Mouse (Mus musculus): ENCODE results near the gene Barx2. TPM values are rescaled to one million over a fixed set of nuclear protein-coding genes. Genes with fewer than 3 reads are reported as not detected.

Barx2 gene
- polyA plus RNA-seq, 1 experiment: 12.5 TPM

DNA sequence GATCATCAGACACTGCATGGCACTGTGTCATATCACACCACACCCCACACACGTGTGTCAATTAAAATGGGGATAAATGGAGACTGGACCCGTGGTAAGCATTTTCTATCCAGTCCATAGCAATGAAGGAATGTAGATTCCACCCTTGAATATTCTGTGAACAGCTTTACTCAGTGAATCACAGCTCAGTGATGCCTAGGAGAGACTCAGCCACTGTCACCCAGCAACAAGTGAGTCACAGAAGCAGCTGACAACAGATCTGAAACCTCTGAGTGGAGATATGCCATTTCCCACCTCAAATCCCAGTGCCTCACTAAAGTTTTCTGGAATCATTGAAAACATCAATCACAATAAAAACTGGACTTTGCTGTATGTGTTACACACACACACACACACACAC lies 11.5 kb downstream of the Barx2 start:
- DNase-seq (ENCODE audit: low read depth, low spot score): no peak
- 89% methylated on average over 2 of the region's 2 CpGs for WGBS

DNA sequence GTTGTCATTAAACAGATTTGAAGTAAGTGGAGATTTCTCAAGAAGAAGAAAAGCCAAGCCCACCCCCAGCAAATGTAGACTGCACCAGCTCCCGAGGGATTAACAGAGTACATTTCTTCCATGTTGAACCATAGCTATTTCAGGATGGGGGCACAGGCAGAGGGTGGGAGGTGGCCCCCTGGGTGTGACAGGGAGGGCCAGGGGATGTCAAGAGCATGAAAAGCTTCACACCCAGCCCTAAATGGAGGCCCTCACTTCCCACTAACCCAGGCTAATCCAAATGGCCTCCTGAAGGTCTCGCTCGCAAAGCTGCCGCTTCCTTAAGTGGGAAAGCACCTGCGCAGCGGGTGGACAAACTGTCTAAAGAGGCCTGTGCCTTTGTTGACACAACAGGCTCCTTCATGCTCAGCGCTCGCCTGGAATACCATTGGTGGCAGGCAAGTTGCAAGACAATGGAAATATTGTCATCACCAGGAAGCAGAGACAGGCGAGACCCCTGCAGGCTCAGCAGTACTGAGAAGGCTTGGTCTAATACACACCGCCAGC lies 18.4 kb downstream of the Barx2 start:
- DNase-seq (ENCODE audit: low read depth, low spot score): no peak
- WGBS: 28% methylated on average over 10 of the region's 10 CpGs

DNA sequence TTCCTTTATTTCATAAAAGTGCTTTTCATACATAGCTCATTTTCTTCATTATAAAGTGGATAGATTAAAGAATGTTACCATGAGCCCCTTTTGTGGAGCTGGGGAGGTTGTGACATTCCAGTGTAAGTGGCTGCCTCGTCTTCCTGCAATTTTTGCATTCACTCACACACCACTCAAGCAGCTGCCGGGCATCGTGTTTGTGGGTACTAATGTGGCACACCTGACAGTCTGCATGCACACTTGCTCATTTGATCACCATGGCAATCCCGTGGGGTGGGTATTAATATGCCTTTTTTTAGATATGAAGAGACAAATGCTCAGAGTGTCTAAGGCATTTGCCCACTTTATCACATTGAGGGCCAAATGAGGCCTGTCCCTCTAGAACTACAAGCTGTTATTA lies 24.9 kb downstream of the Barx2 start:
- no peak for DNase-seq (ENCODE audit: low read depth, low spot score)
- 84% methylated on average over 4 of the region's 4 CpGs for WGBS

- WGBS: 65% methylated on average over 3 of the region's 3 CpGs
- no peak for DNase-seq (ENCODE audit: low read depth, low spot score)
Measured at GRCm38 (mm10) chr9:31886258-31886657, 27.0 kb downstream of the Barx2 start.

GRCm38 (mm10) chr9:31882376-31882775 lies 30.9 kb downstream of the Barx2 start:
- DNase-seq (ENCODE audit: low read depth, low spot score): no peak
- 92% methylated on average over 2 of the region's 2 CpGs for WGBS

DNA sequence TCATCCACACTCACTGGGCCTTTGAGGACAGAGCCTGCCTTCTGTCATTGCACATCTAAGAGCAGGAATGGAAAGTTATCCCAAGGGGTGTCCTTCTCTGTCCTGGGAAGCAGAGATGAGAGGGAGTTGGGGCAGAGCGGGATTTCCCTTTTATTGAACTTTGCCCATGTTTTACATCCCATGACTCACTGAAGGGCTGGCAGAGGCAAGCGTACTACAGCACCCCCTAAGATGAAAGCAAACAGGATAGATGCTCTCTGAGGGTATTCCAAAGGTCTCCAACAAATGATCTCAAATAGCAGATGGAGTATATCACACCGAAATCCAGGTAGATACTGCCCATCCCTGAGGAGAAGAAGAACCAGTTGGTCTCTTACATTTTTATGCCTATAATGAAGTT lies 37.7 kb downstream of the Barx2 start:
- WGBS: 28% methylated on average over 3 of the region's 3 CpGs

DNA sequence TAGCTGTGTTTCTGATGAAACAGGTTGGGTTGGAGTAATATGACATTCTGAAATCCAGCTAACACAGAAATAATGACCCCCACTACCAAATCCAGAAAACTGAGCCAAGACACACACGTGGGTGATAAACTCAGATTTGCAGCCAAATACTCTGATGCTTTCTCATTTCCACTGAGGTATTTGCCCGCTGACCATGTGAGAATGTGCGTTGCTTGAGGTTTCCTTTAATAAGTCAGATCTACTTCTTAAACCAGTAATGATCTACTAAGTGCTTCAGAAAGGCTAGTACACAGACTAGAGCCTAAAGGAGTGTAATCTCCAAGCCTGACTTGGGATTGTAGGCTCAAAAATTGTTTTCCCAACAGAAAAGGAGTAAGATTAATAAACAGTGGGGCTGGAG lies 39.0 kb downstream of the Barx2 start:
- DNase-seq (ENCODE audit: low read depth, low spot score): no peak
- WGBS: 88% methylated on average over 3 of the region's 3 CpGs

More for the DNA sequence above, 37.7 kb downstream of the Barx2 start:
- peak; percentile 47 for DNase-seq (ENCODE audit: low read depth, low spot score)

GRCm38 (mm10) chr9:31871410-31871809 lies 41.9 kb downstream of the Barx2 start:
- DNase-seq (ENCODE audit: low read depth, low spot score): no peak
- 20% methylated on average over 4 of the region's 4 CpGs for WGBS

DNA sequence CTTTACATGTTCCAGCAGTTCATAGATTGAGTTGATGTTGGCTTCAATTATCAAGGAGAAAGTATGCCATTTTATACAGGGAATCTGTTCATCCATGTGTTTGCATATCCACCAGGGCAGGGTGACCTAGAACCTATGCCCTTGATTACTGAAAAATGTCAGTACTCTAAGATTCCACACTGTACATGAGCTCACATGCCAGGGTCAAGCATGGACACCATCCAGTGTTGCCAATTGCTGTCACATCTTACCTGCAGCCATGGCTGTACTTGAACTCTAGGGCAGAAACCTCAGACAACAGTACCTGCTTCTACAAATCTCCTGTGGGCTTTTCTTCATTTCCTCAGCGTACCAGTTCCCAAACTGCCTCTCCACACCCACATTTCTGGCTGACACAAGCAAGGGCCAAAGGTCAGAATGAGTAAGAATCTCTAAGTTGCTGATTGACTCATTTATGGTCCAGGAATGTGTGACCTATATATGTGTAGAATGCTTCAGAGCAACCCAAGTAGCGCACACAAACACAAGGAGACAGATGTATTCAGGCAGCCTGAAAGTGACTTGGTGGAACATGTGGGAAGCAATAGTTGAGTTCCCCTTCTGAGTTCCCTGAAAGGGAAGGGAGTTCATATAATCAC lies 44.3 kb downstream of the Barx2 start:
- WGBS: 25% methylated on average over 2 of the region's 2 CpGs
- peak; percentile 95 for DNase-seq (ENCODE audit: low read depth, low spot score)

GRCm38 (mm10) chr9:31863830-31864229 lies 49.4 kb downstream of the Barx2 start:
- DNase-seq (ENCODE audit: low read depth, low spot score): no peak
- 46% methylated on average over 6 of the region's 6 CpGs for WGBS

DNA sequence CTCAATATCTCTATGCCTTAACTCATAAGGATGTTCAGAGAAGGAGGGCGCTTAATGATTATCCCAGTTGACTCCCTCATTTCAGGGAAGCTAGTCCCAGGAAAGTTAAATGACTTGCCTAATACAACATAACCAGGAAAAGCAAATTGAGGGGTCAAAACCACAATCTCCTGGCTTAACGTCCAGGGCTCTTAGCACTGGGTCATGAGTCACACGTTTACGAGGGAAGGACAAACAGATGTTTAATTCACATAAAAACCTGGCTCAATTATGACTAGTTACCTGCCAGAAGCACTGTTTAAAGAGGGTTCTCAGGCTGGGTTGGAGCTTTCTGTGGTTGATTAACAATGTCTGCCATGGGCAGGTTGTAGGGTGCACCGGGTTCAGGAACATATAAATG lies 53.8 kb downstream of the Barx2 start:
- DNase-seq (ENCODE audit: low read depth, low spot score): peak; percentile 56
- WGBS: 27% methylated on average over 5 of the region's 5 CpGs

DNA sequence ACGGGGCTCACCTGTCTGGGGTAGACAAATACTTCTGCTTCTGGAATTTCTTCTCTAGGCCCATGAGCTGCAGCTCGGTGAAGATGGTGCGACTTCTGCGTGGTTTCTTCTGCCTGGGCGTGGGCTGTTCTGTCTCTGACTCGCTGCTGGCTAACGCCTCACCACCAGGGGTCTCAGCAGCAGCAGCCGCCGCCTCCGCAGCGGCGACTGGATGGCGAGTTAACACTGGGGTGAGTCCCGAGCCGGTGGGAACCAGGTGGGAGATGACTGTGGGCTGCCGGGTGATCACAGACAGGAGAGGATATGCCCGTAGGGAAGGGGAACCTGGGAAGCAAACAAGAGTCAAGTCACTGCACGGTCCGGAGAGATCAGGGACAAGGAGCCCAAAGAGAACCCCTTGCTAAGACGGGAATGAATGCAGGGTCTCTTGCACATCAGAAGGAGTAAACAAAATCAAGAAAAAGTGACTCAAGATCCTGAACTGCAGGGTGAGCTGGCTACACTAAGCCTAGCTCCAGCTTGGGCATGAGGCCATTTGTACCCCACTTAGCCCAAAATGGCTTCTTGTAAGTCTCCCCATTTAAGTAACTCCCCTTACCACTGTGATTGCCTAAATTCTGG lies 54.4 kb downstream of the Barx2 start:
- no peak for DNase-seq (ENCODE audit: low read depth, low spot score)

GRCm38 (mm10) chr9:31857512-31857911 lies 55.8 kb downstream of the Barx2 start:
- no peak for DNase-seq (ENCODE audit: low read depth, low spot score)
- WGBS: 76% methylated on average over 1 of the region's 1 CpGs

More for the DNA sequence above, 54.4 kb downstream of the Barx2 start:
- 51% methylated on average over 20 of the region's 20 CpGs for WGBS

- no peak for DNase-seq (ENCODE audit: low read depth, low spot score)
- WGBS: 33% methylated on average over 8 of the region's 8 CpGs
Measured at GRCm38 (mm10) chr9:31856437-31856836, 56.8 kb downstream of the Barx2 start.

DNA sequence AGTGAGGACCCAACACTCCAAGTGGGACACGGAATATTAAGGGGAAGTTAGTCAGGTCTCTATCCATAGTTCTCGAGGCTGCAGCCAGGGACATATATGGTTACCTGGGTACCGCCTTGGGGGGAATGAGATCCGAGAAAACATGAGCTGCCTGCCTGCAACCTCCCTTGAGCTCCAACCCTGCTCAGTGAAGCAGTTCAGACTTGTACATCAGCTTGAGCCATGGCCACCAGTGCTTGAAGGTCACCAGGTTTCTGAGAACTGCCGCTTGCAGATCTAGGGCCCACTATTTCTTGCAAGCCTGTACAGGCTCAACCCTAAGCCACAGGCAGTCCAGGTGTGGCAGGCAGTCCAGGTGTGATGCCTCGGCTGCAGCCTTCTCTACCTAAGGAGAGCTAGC lies 57.6 kb downstream of the Barx2 start:
- 87% methylated on average over 6 of the region's 6 CpGs for WGBS
- DNase-seq (ENCODE audit: low read depth, low spot score): no peak

GRCm38 (mm10) chr9:31851710-31852109 lies 61.6 kb downstream of the Barx2 start:
- DNase-seq (ENCODE audit: low read depth, low spot score): peak; percentile 80
- WGBS: 34% methylated on average over 8 of the region's 8 CpGs

DNA sequence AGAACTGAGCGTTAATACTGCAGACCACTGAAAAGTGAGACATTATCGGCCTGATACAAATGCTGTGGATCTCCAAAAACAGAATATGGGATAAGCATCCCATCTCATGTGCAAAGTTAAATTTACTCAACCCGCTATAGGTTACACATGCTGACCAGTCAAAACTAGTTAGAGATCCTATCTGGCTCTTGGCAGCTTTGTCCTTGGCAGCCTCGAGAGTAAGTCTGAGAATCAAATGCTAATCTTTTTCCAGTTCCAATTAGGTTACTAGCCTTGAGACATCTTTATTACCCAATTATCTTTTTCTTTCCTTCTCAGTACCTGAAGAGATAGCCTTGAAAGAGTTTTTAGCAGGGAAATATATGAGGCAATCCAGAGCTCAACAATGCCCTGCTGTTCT lies 62.6 kb downstream of the Barx2 start:
- WGBS: 76% methylated on average over 4 of the region's 4 CpGs
- no peak for DNase-seq (ENCODE audit: low read depth, low spot score)

DNA sequence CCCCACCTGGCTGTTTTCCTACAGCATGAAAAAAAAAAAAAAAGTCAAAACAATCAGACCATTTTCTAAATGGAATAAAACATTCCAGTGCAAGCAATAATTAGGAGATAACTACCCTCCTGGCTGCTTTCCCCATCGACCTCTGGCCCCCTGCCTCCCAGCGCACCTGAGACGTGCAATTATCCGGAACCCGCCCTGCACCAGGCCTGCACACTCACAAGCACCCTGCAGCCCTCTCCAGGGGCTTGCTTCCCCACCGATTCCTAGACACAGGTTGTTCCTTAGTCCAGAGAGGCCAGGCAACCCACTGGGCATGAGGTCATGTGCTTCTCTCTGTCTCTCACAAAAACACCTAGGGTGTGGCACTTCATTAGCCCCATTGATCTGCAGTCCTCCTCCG lies 63.9 kb downstream of the Barx2 start:
- 38% methylated on average over 7 of the region's 7 CpGs for WGBS
- no peak for DNase-seq (ENCODE audit: low read depth, low spot score)

- WGBS: 40% methylated on average over 5 of the region's 5 CpGs
- DNase-seq (ENCODE audit: low read depth, low spot score): no peak
Measured at GRCm38 (mm10) chr9:31844614-31845013, 68.6 kb downstream of the Barx2 start.

DNA sequence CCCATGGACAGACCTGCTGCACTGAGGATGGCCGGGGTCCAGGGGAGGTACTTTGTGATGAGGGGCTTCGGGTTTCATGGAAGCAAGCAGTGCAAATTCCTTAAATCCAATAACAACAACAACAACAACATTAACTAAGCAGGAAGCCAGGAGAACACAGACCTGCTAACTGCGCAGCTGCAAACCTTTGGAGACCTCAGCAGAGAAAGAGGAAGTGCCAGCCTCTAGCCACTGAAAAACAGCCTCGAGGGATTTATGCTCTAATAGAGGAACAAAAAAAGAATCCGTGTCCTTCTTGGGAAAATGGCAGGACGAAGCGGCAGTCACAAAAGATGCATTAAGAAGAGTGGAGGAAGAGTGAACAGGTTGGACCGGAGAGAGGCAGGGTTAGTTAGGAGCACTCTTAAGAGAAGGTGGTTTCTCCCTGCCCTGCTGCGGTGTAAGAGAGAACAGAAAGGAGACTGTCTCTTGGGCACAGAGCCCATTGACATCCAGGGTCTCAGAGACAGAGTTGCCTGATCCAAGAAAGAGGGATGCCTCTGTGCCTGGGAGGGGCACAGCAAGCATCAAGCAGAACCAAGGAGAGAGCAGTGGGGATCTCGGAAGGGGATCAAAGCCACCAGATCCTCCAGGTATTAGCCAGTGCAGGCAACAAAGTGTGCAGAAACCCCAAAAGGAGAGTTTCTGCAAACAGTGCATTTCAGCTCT lies 72.0 kb downstream of the Barx2 start:
- DNase-seq (ENCODE audit: low read depth, low spot score): no peak

DNA sequence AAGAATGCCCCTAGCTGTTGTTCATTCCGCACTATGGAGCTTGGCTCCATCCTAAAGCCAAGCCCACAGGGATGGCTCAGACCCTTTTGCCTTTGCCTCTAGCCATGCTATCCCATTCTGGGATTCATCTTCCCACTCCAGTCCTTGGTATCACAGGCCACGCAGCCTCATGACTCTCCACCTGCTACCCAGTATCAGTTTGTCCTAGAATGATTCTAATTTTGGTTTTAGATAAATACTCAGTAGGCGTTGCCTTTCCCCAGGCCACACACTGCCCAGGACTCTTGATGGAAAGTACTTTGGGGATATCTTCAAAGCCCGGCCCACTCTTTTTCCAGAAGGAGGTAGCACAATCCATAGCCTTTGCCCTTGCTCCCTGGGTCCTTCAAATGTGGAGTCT lies 72.7 kb downstream of the Barx2 start:
- 90% methylated on average over 4 of the region's 4 CpGs for WGBS
- DNase-seq (ENCODE audit: low read depth, low spot score): no peak

More for the DNA sequence above, 72.0 kb downstream of the Barx2 start:
- 73% methylated on average over 10 of the region's 10 CpGs for WGBS
